Mouse (Mus musculus) cerebellum, postnatal 4 days (tissue): ENCODE measurements around the gene Egfl7.

Experiments
- DNase-seq, 2 experiments: peaks; one replicate each; pipeline ENCODE4 v3.0.0; 2022; ENCODE audit warnings: low spot score in 2 of 2, mixed read lengths in 1 of 2

Gene Egfl7

GRCm38 (mm10) chr2:26638572-26638971 lies 58.8 kb downstream of the Egfl7 start:
- no peak for DNase-seq

DNA sequence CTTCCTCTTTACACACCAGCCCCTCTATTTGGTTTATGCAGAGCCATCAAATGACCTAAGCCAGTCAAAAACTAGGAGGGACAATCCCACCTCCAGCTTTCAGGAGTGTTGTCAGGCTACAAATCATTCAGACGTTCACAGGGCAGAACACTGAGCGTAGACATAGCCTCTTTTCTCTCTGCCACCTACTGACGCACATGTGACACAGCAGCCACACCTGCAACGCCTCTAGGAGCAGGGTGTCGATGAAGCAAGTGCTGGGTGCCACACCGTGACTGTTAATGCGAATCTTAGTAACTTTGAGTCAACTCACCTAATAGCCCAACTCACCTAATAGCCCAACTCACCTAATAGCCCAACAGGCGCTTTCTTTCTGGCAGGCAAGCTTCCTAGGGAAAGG lies 59.3 kb downstream of the Egfl7 start:
- no peak for DNase-seq

DNA sequence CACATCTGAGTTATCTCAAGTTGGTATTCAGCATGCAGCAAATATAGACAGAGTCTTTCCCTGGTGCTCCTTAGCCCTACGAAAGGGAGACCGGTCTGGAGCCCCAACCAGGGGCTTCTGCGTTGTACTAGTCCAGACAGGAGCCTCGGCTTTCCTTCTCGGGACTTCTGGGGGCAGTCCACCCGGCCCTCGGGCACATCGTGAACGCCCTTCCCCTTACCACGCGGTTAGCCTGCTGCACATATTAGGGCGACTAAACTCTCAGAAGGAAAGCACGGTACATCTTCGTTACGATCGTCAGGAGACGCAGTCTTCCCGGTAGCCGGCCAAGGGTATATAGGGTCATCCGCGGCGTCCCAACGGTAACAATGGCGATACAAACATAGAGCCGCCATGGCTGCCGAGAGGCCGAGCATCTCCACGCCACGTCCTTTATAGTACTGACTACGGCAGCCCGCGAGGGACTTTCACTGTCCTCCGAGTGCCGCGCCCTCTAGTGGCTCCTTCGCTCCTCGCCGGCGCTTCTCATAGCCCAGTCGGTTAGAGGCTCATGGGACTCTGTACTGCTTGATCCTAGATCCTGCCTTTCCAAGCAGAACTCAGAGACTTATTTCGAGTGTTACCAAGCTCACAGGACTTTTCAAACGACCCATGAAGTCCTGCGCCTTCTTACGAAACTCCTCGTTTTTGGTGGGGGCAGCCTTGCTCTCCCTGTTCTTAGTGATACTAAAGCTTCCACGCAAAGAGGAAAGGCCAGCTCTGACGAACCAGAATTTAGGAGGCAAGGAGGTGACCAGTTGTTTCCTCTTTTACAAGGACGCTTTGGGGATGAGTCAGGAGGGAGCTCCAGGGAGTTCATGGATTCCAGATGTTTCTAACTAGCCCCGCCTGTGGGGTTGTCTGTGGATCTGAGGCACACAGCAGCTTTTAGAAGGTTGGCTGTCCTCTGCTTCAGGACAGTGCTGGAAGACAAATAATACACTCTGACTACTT lies 60.3 kb downstream of the Egfl7 start:
- peak; percentile 100 for DNase-seq

- DNase-seq, result no peak
Measured at GRCm38 (mm10) chr2:26641006-26641647, 61.3 kb downstream of the Egfl7 start.
